9 mouse cellular contexts compared by ENCODE assay signal in genomic region chr19:26630712-26631235, GRCm38 (mm10). TPM values are rescaled to one million over a fixed set of nuclear protein-coding genes. Genes with fewer than 3 reads are reported as not detected.
DNase-seq lines count a peak whose midpoint lies in the region; ATAC-seq lines count a peak whose summit lies in the region.
"Had no signal": no experiment of that assay in that cellular context is flagged by ENCODE, and none has a peak within 500 bp of the region (broad histone marks: within the 10 kb centered on the region; RNA-seq: fewer than 3 reads in every experiment).

No protein-coding gene starts in this region.

- H3K9ac ChIP-seq in hindbrain, embryonic 12.5 days, result no peak overlapping the region
- H3K9ac ChIP-seq: neural tube, embryonic 12.5 days had no signal

- WGBS in hindbrain, embryonic 10.5 days, result 70% methylated on average over 8 of the region's 8 CpGs
- WGBS in hindbrain, embryonic 12.5 days, result 50% methylated on average over 8 of the region's 8 CpGs

- no peak for ATAC-seq in hindbrain, embryonic 12.5 days (ENCODE audit: low FRiP score)
- ATAC-seq in erythroid progenitor cell, adult 5-6 weeks (replicated peaks; ENCODE audit: low FRiP score, poor library complexity, severe bottlenecking), result no peak

- no peaks in the 10 kb centered on the region for H3K36me3 ChIP-seq in hindbrain, embryonic 10.5 days
- H3K36me3 ChIP-seq in hindbrain, embryonic 12.5 days, result no peaks in the 10 kb centered on the region
- H3K36me3 ChIP-seq: neural tube, embryonic 12.5 days had no signal

- no peaks in the 10 kb centered on the region for H3K27me3 ChIP-seq in hindbrain, embryonic 10.5 days (ENCODE audit: insufficient read depth, poor library complexity, severe bottlenecking)
- H3K27me3 ChIP-seq in hindbrain, embryonic 12.5 days, result no peaks in the 10 kb centered on the region
- H3K27me3 ChIP-seq: neural tube, embryonic 12.5 days had no signal

- 0 out of 2 replicates have a peak overlapping the region, but pooled peaks have one; percentile 12 for H3K27ac ChIP-seq in hindbrain, embryonic 10.5 days
- H3K27ac ChIP-seq in hindbrain, embryonic 12.5 days, result no peak overlapping the region
- H3K27ac ChIP-seq: neural tube, embryonic 12.5 days had no signal

- DNase-seq in hindbrain, embryonic 10.5 days (ENCODE audit: low spot score), result no peak
- peak; percentile 63 for DNase-seq in adrenal gland, postnatal 14 days
- peak; percentile 49 for DNase-seq in gastrocnemius, postnatal 10 days
- DNase-seq in layer of hippocampus, adult 8-10 months (ENCODE audit: low spot score in 2 of 2), result peak; percentile 27 to 30
- peak; percentile 51 for DNase-seq in ovary, postnatal 36 days (ENCODE audit: low spot score)
- DNase-seq in thymus, postnatal 14 days, result no peak

- H3K4me2 ChIP-seq in hindbrain, embryonic 12.5 days (replicated peaks), result no peak overlapping the region
- H3K4me2 ChIP-seq: neural tube, embryonic 12.5 days had no signal

- no peak overlapping the region for H3K4me3 ChIP-seq in hindbrain, embryonic 10.5 days
- H3K4me3 ChIP-seq in hindbrain, embryonic 12.5 days, result no peak overlapping the region
- H3K4me3 ChIP-seq: neural tube, embryonic 12.5 days had no signal

- no peaks in the 10 kb centered on the region for H3K9me3 ChIP-seq in hindbrain, embryonic 10.5 days
- no peaks in the 10 kb centered on the region for H3K9me3 ChIP-seq in hindbrain, embryonic 12.5 days (replicated peaks)
- H3K9me3 ChIP-seq: neural tube, embryonic 12.5 days had no signal

- peaks cover 5% of the 10 kb centered on the region for H3K4me1 ChIP-seq in hindbrain, embryonic 10.5 days (replicated peaks)
- H3K4me1 ChIP-seq in hindbrain, embryonic 12.5 days, result peaks cover 5% of the 10 kb centered on the region; the same call in 1 of the 2 replicates
- H3K4me1 ChIP-seq: neural tube, embryonic 12.5 days had no signal

RNA-seq across cellular contexts. Expression of gene Smarca2, which starts 25.9 kb away (rescaled TPM):
- 25.5 and 27.9 TPM in 2 replicates for polyA plus RNA-seq in hindbrain, embryonic 10.5 days (2016; fragmentation: Nextera tagmentation; extraction: Ambion mirVana)
- polyA plus RNA-seq in hindbrain, embryonic 12.5 days (2016; fragmentation: Nextera tagmentation; extraction: Ambion mirVana), result 60.9 and 65.5 TPM in 2 replicates
- 74.6 and 80.2 TPM in 2 replicates for total RNA-seq in adrenal gland, postnatal 14 days (2021)
- 10 to 100 TPM; 47.1 to 50.7 TPM for total RNA-seq in gastrocnemius, postnatal 10 days (2021)
- total RNA-seq in layer of hippocampus, adult 8-10 months (2022), result 100 to 1,000 TPM; 198 to 256 (median 233) TPM
- 9.4 and 41.5 TPM in 2 replicates for total RNA-seq in erythroid progenitor cell, adult 5-6 weeks (2015; ENCODE audit: low replicate concordance)
- 10.7 and 12.0 TPM in 2 replicates for total RNA-seq in erythroid progenitor cell, adult 5-6 weeks (2017; ENCODE audit: low replicate concordance)

Comparison
In these comparisons a context has a peak if more than half of its experiments do, and no peak if none do; other contexts are left out.
1. DNase-seq: peak in adrenal gland, postnatal 14 days (single experiment), gastrocnemius, postnatal 10 days (single experiment), layer of hippocampus, adult 8-10 months (2 of 2) and ovary, postnatal 36 days (single experiment); none in hindbrain, embryonic 10.5 days (single experiment) and thymus, postnatal 14 days (single experiment).